Mouse (Mus musculus) large intestine, adult 2 months (tissue): ENCODE measurements at regions not wholly inside any gene's neighbourhood (a gene's known extent, or its start where the extent isn't known, plus 50 kb on each side); places are given as distances from the start of the nearest gene placed in this dataset.
"Not testable (repeated sequence)": the region's sequence is repeated elsewhere in the genome, so short reads cannot be mapped to it uniquely, and the experiment has no call there.

Experiments
- DNase-seq: peaks from one replicate; pipeline ENCODE4 v3.0.0-alpha.2; 2012; ENCODE audit warnings: low read depth, low spot score
- WGBS: fragments of 180-500 bp; shearing (Covaris S2); methylation state at CpG from one replicate; pipeline ENCODE4 v1.1.7; 2018; 5-methylcytosine and 5-hydroxymethylcytosine counted together

DNA sequence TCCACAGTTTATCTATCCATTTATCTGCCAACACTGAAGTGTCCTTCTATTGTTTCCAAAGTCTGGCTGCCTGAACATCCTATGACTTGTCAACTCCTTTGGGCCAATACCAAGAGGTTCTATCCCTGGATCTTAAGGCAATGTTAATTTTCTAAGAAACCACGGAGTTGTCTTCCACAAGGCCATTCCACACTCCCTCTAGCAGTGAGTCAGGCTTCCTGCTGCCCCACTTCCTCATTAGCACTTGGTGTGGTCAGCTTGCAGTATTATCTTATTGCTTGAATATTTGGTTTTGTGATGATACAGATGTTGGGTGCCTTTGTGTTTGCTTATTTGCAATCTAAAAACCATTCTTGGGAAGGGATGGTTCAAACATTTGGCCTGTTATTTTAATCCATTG lies 87.5 kb upstream of the Ppp2r2d start:
- DNase-seq, result no peak
- WGBS, result 48% methylated on average over 1 of the region's 1 CpGs

GRCm38 (mm10) chr7:138748442-138748841 lies 97.4 kb upstream of the Ppp2r2d start:
- no peak for DNase-seq
- 49% methylated on average over 2 of the region's 2 CpGs for WGBS

DNA sequence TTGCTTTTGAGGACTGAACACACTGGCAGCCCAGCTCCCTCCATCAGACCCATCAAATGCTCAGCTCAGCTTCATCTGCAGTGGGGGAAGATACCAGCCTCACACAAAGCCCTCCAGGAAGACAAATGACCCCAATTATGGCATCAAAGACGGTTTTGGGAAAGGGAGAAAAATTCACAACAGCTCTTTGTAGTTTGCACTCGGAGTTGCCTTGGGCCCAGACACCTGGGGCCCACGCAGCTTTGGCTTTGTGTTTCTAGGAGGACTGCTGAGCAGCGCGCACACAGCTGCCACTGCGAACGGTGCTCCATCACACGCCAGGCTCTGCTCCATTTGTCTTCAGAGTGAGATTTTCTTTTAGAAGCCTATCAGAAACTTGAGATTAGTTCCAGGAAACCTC lies 99.3 kb upstream of the Ppp2r2d start:
- WGBS, result 71% methylated on average over 8 of the region's 8 CpGs
- DNase-seq, result no peak

- WGBS, result 78% methylated on average over 4 of the region's 4 CpGs
- no peak for DNase-seq
These were observed 103.4 kb upstream of the Ppp2r2d start for GRCm38 (mm10) chr7:138742516-138742845.

DNA sequence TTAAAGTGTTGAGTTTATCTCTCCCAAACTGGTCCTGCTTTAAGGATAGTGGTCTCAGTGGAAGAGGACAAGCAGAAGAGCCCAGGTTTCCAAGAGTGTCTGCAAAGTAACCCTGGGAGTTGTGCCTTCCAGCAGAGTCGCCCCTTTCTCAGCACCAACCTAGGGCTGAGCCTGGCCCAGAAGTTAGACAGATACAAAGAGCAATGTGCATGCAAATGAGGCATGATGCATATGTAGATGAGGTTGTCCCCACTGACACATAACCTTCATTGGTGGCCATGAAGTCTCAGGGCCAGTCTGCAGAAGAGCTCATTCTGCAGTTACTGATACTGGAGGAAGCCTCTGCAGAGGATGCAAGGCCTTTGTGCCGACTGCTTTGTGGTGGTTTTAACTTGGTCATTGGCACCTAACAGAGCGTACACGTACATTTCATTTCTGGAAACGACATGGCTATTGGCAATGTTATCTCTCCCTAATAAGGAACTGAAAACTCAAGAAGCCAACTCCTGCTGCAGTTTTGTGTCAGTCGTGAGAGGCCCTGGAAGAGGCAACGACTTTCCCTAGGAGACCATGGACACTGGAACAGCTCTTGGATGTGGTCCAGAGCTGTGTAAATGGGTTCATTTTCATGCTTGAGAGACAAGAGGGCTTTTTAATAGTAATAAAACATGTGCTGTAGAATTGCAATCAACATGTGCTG lies 103.9 kb upstream of the Ppp2r2d start:
- WGBS, result 53% methylated on average over 7 of the region's 7 CpGs
- no peak for DNase-seq

DNA sequence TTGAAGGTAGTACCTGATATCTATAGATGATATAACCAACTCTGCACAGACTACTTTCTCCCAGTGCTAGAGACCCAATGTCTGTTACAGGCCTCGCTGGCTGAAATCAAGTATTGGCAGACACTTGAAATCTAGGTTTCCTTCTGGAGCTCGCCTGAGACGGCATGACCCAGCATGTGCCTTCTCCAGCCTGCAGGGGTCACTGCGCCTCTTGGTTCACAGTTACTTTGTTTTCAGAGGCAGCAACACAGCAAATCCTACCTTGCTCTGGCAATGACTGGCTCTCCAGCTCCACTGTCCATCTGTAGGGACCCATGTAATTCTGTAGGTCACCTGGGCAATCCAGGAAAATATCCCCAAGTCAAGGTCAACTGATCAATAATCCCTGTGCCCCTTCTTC lies 111.6 kb upstream of the Ppp2r2d start:
- no peak for DNase-seq
- 22% methylated on average over 4 of the region's 4 CpGs for WGBS

GRCm38 (mm10) chr7:138724829-138725228 lies 121.0 kb upstream of the Ppp2r2d start:
- no peak for DNase-seq
- 70% methylated on average over 2 of the region's 2 CpGs for WGBS

- 40% methylated on average over 5 of the region's 5 CpGs for WGBS
- DNase-seq, result no peak
These were observed 126.3 kb upstream of the Ppp2r2d start for GRCm38 (mm10) chr7:138719608-138720007.

DNA sequence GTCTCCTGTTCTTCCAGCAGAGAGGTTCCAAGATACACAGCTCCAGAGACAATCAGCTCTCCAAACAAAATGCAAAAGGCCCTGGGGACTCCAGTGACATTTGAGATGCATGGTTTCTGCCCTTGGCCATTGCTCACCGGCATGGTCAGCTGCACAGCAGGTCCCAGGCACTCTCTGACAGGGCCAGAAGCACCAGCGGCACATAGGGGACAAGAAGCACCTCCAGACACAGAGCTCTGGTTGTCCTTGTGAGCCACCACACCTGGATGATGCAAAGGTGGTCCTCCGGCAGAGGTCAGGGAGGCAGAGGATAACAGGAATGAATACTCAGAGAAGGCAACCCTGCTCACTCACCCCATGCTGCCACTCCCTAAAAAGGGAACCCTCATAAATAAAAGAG lies 126.8 kb upstream of the Ppp2r2d start:
- no peak for DNase-seq
- 57% methylated on average over 3 of the region's 3 CpGs for WGBS

GRCm38 (mm10) chr7:138714731-138715130 lies 131.1 kb upstream of the Ppp2r2d start:
- 73% methylated on average over 1 of the region's 1 CpGs for WGBS
- DNase-seq, result no peak

DNA sequence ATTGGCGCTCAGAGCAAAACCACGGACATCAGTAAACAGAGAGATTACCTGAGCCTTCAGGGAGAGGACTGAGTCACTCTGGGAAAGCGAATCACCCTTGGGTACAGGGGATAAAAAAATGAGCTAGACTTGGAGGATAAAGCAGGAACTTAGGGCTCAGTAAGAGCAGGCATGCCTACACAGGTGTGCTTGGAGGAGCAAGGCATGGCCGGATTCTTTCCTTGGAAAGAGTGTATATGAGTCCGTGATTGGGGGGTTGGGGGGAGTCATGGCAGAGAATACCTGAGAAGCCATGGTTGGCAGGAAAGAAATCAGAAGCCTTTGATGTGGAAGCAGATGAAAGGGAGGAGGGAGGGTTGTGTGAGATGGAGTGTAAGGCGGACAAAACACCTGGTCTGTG lies 137.5 kb upstream of the Ppp2r2d start:
- 57% methylated on average over 6 of the region's 6 CpGs for WGBS
- DNase-seq, result no peak

- WGBS, result 45% methylated on average over 1 of the region's 1 CpGs
- DNase-seq, result not testable (repeated sequence)
These were observed 146.3 kb upstream of the Ppp2r2d start for GRCm38 (mm10) chr7:138699599-138699998.

DNA sequence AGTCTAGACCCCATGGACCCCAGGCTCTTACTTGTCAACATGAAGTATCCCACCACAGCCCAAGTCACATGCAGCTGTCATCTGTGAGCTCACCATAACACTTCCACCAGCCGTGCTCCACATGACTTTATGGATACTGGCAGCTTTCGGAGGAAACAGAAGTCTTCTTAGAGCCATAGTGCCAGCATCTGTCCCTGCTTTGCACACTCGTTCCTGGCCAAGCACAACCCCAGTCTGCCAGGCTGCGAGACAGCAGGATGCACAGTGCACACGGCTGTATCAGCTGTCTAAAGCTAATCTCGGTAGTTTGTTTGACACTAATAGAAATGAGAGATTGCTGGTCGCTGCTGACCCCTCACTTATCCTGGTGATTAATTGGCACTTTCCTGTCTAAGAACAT lies 163.7 kb upstream of the Ppp2r2d start:
- DNase-seq, result no peak
- WGBS, result 70% methylated on average over 7 of the region's 7 CpGs

DNA sequence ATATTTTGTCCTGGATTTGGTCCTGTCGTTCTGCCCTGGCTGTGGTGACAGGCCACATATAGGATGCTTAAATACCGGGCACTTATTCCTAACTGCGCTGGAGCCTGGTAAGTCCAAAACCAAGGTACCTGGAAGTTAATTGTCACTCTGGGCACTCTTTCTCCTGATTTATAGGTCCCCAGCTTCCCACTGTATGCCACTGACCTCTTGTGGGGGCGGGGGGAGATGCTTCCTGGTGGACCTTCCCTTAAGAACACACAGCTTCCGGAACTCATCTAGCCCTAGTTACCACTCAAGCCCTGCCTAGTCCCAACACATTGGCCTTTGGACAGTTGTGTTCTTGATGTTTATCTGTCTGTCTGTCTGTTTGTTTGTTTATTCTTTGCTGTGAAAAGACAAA lies 165.3 kb upstream of the Ppp2r2d start:
- no peak for DNase-seq
- WGBS, result 74% methylated on average over 5 of the region's 5 CpGs

DNA sequence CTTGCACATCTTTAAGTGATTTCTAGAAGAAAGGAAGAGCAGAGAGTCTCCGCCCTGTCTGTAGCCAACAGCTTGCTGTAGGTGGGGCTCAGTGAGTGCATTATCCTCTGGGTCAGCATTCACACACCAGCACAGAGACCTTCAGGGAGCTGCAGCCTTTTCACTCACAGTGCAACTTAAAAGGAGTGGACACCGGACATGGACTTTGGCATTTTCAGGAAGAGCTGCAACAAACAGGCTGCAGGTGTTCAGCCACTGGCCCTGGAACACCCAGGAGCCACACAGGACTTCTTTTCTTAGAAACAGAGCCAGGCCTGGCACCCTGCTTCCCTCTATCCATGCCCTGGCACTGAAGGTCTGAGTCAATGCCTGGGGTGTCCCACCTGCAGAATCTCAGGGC lies 166.3 kb upstream of the Ppp2r2d start:
- WGBS, result 46% methylated on average over 2 of the region's 2 CpGs
- no peak for DNase-seq

DNA sequence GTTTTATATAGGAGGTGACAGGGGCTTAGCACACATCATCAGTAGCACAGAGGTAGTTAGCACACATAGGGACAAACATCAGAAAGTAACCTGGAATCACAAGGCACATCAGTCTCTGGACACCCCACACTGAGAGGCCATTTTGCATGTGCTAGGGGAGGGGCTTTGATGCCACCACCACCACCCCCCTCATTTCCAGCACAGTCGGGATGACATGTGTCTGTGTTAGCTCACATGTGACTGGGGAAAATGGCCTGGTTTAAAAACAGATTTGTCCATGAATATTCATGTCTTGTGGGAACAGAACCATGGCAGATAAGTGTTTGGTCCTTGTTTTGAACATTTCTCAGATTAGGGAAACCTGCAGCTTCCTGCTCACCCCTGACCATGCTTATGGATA lies 172.9 kb upstream of the Ppp2r2d start:
- 45% methylated on average over 1 of the region's 1 CpGs for WGBS
- DNase-seq, result no peak

DNA sequence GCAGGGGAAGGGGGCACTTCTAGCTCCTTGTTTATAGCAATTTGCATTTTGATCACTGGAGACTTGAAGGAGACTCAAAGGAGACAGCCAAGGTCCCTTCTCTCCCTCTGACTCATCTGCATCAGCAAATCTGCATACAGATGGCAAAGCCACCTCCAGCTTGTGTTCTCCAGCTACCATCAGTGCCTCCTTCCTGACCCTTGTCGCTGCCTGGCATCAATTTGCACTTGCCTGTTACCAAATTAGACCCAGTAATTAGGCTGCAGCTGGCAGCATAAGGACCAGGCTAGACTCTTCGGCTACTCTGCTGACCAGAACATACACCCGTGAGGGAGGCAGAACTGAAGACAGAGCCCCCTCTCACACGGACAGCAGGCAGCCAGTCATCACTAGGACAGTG lies 177.5 kb upstream of the Ppp2r2d start:
- WGBS, result 34% methylated on average over 4 of the region's 4 CpGs
- DNase-seq, result no peak

- no peak for DNase-seq
- WGBS, result 84% methylated on average over 4 of the region's 4 CpGs
These were observed 185.8 kb upstream of the Ppp2r2d start for GRCm38 (mm10) chr7:138660124-138660523.

DNA sequence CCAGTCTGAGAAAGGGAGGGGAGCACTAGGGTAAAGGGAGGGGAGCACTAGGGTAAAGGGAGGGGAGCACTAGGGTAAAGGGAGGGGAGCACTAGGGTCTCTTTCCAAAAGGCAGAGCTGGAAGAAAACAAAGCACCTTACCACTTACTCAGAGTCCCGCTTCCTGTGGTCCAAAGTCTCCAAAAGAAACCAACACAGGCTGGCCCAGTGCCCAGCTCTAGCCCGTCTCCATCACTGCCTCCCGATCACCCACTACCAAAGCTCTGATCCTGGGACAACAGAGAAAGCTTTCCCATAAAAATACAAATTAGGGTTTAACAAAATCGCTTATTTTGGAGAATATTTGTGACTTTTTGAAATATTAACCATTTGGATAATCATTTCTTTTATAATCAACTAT lies 188.4 kb upstream of the Ppp2r2d start:
- WGBS, result 63% methylated on average over 4 of the region's 4 CpGs
- no peak for DNase-seq

GRCm38 (mm10) chr7:138657076-138657475 lies 188.8 kb upstream of the Ppp2r2d start:
- WGBS, result 71% methylated on average over 2 of the region's 2 CpGs
- DNase-seq, result no peak

DNA sequence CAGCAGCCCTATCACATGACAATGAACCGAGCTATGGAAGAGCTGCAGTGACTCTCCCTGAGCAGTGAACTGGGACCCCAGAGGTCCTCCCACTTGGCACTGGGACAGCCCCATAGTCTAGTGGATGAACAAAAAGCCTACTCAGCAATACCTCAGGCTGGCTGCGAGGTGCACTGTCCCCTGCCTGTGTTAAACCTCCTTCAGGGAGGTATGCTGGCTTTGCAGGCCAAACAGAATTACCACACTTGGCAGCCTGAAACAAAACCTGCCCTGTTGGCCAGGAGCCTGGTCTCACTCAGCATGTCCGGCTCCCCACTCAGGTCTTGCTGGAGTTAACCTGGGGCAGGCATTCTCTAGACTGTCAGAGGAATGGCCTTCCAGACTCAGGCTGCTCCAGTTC lies 189.9 kb upstream of the Ppp2r2d start:
- 43% methylated on average over 3 of the region's 3 CpGs for WGBS
- no peak for DNase-seq

- no peak for DNase-seq
- 86% methylated on average over 5 of the region's 5 CpGs for WGBS
These were observed 194.9 kb upstream of the Ppp2r2d start for GRCm38 (mm10) chr7:138650946-138651345.
